9 mouse cellular contexts compared by ENCODE assay signal in the genomic region with DNA sequence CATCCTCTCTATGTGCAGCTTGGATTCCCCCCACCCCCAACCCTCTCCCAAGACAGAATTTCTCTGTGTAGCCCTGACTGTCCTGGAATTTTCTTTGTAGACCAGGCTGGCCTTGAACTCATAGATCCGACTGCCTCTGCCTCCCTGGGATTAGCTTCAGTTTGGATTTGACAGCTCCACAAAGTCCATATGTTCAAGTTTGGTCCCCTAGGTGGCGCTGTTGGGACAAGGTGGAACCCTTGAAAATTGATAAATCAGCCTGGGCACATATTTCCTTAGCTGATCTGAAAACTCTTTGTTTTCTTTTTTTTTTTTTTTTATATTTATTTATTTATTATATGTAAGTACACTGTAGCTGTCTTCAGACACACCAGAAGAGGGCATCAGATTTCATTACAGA. TPM values are rescaled to one million over a fixed set of nuclear protein-coding genes. Genes with fewer than 3 reads are reported as not detected.
DNase-seq lines count a peak whose midpoint lies in the region.
"Had no signal": no experiment of that assay in that cellular context is flagged by ENCODE, and none has a peak within 500 bp of the region (broad histone marks: within the 10 kb centered on the region; RNA-seq: fewer than 3 reads in every experiment).

No protein-coding gene starts in this region.

- no peak overlapping the region for H3K27ac ChIP-seq in heart, embryonic 10.5 days

- no peaks in the 10 kb centered on the region for H3K27me3 ChIP-seq in heart, embryonic 10.5 days (ENCODE audit: insufficient read depth, poor library complexity, severe bottlenecking)

- no peak overlapping the region for H3K4me3 ChIP-seq in heart, embryonic 10.5 days
- H3K4me3 ChIP-seq: myocyte had no signal

- no peaks in the 10 kb centered on the region for H3K4me1 ChIP-seq in heart, embryonic 10.5 days

- intact Hi-C loops in gastrocnemius, postnatal 14 days (cut with DNase I; ENCODE audit: low total_unique reads) = no loop called here

- peak; percentile 37 to 85 for DNase-seq in heart, adult 18-20 months
- no peak for DNase-seq in heart, embryonic 10.5 days (ENCODE audit: low spot score)
- DNase-seq in right cerebral cortex, adult 2 months (ENCODE audit: low spot score in 2 of 2) = peak; percentile 60 to 64
- no peak for DNase-seq in right cerebral cortex, postnatal 36 days (ENCODE audit: low spot score in 2 of 2)
- peak; percentile 72 to 79 for DNase-seq in adrenal gland, postnatal 36 days
- DNase-seq in gastrocnemius, postnatal 14 days = peak; percentile 48
- DNase-seq in lung, postnatal 14 days = peak; percentile 84
- DNase-seq in thymus, postnatal 10 days (ENCODE audit: low spot score in 2 of 2) = peak; percentile 31 to 72

- no peaks in the 10 kb centered on the region for H3K9me3 ChIP-seq in heart, embryonic 10.5 days

- WGBS in heart, embryonic 10.5 days = 28% methylated on average over 2 of the region's 2 CpGs

- H3K36me3 ChIP-seq in heart, embryonic 10.5 days = no peaks in the 10 kb centered on the region

RNA-seq across cellular contexts. Expression of a gene that starts 16.8 kb away (rescaled TPM):
- 10 to 100 TPM; 20.0 to 23.4 TPM for total RNA-seq in heart, adult 18-20 months (2021)
- 8.1 and 10.0 TPM in 2 replicates for polyA plus RNA-seq in heart, embryonic 10.5 days (2016; fragmentation: Nextera tagmentation; extraction: Ambion mirVana)
- total RNA-seq in adrenal gland, postnatal 36 days (2021) = 10 to 100 TPM; 11.5 to 12.4 TPM
- 10 to 100 TPM in 1 of 2 experiments, 1 to 10 TPM in 1; 9.3 to 13.5 TPM for total RNA-seq in gastrocnemius, postnatal 14 days (2021)

RNA-seq across cellular contexts. Expression of a gene that starts 32.6 kb away (rescaled TPM):
- total RNA-seq in heart, adult 18-20 months (2021) = not detected
- polyA plus RNA-seq in heart, embryonic 10.5 days (2016; fragmentation: Nextera tagmentation; extraction: Ambion mirVana) = 26.6 and 31.9 TPM in 2 replicates
- under 1 TPM in 1 of 2 experiments, not detected in 1; 0.10 TPM for total RNA-seq in adrenal gland, postnatal 36 days (2021)
- total RNA-seq in gastrocnemius, postnatal 14 days (2021) = under 1 TPM in 1 of 2 experiments, not detected in 1; 0.13 TPM

RNA-seq across cellular contexts. Expression of a gene that starts 37.9 kb away (rescaled TPM):
- total RNA-seq in heart, adult 18-20 months (2021) = 10 to 100 TPM; 15.4 to 19.6 TPM
- polyA plus RNA-seq in heart, embryonic 10.5 days (2016; fragmentation: Nextera tagmentation; extraction: Ambion mirVana) = 126 and 154 TPM in 2 replicates
- total RNA-seq in adrenal gland, postnatal 36 days (2021) = 10 to 100 TPM; 17.1 to 19.2 TPM
- 10 to 100 TPM; 24.7 to 26.0 TPM for total RNA-seq in gastrocnemius, postnatal 14 days (2021)

RNA-seq across cellular contexts. Expression of a gene that starts 48.7 kb away (rescaled TPM):
- 10 to 100 TPM; 12.2 to 13.5 TPM for total RNA-seq in heart, adult 18-20 months (2021)
- 549 and 607 TPM in 2 replicates for polyA plus RNA-seq in heart, embryonic 10.5 days (2016; fragmentation: Nextera tagmentation; extraction: Ambion mirVana)
- total RNA-seq in adrenal gland, postnatal 36 days (2021) = 10 to 100 TPM; 19.8 to 20.2 TPM
- 1 to 10 TPM; 4.8 to 6.6 TPM for total RNA-seq in gastrocnemius, postnatal 14 days (2021)

Comparison
In these comparisons a context has a peak if more than half of its experiments do, and no peak if none do; other contexts are left out.
1. DNase-seq: peak in heart, adult 18-20 months (2 of 2), right cerebral cortex, adult 2 months (2 of 2), adrenal gland, postnatal 36 days (2 of 2), gastrocnemius, postnatal 14 days (single experiment), lung, postnatal 14 days (single experiment) and thymus, postnatal 10 days (2 of 2); none in heart, embryonic 10.5 days (single experiment) and right cerebral cortex, postnatal 36 days (0 of 2).